Mouse (Mus musculus) stomach, embryonic 16.5 days (tissue): Measurements from ENCODE around the gene Gm11034. TPM values are rescaled to one million over a fixed set of nuclear protein-coding genes. Genes with fewer than 3 reads are reported as not detected.

Source experiments
- ATAC-seq: fragments of 200-750 bp; cut with Nextera tagmentation; 2 replicates; pipeline ENCODE4 v1.8.0; 2017; ENCODE audit warnings: moderate number of reproducible peaks, moderate TSS enrichment; ENCODE audit not compliant: insufficient read depth, low FRiP score
- H3K27ac ChIP-seq: fragments of 300-500 bp; sonication (generic); 2 replicates; pipeline ENCODE4 v1.5.1; 2014; ENCODE audit warnings: low read length
- H3K27me3 ChIP-seq: fragments of 300-500 bp; sonication (generic); 2 replicates; pipeline ENCODE4 v1.6.1; 2014; ENCODE audit warnings: low read length, control low read depth, mixed read lengths; ENCODE audit not compliant: control insufficient read depth, insufficient read depth
- H3K36me3 ChIP-seq: fragments of 300-500 bp; sonication (generic); 2 replicates; pipeline ENCODE4 v1.6.1; 2014; ENCODE audit warnings: low read length; ENCODE audit not compliant: control insufficient read depth, insufficient read depth
- H3K4me1 ChIP-seq: fragments of 300-500 bp; sonication (generic); 2 replicates; pipeline ENCODE4 v1.6.1; 2014; ENCODE audit warnings: low read length, control low read depth, mixed read lengths; ENCODE audit not compliant: control insufficient read depth, insufficient read depth
- H3K4me2 ChIP-seq: fragments of 300-500 bp; sonication (generic); 2 replicates; pipeline ENCODE4 v1.6.1; 2014; ENCODE audit warnings: low read depth, low read length, mixed read lengths
- H3K4me3 ChIP-seq: fragments of 300-500 bp; sonication (generic); replicated peaks from 2 replicates; pipeline ENCODE4 v1.5.1; 2014; ENCODE audit warnings: mild to moderate bottlenecking, low read length
- H3K9ac ChIP-seq: fragments of 300-500 bp; sonication (generic); 2 replicates; pipeline ENCODE4 v1.6.1; 2014; ENCODE audit warnings: low read length
- H3K9me3 ChIP-seq: fragments of 300-500 bp; sonication (generic); replicated peaks from 2 replicates; pipeline ENCODE4 v1.6.1; 2016; ENCODE audit warnings: low read length, control low read depth; ENCODE audit not compliant: control insufficient read depth
- WGBS: fragments of 180-500 bp; shearing (Covaris S2); extraction: QIAGEN DNeasy Blood & Tissue Kit; methylation state at CpG from one replicate; pipeline ENCODE4 v1.1.7; 2014; 5-methylcytosine and 5-hydroxymethylcytosine counted together
- polyA plus RNA-seq: library from polyadenylated mRNA; unstranded; fragments of >200 nt; fragmentation: Nextera tagmentation; extraction: Ambion mirVana; gene quantifications from 2 replicates; pipeline ENCODE4 v1.2.1, GENCODE M21; 2015

The Gm11034 gene
- not detected in 2 replicates for polyA plus RNA-seq

DNA sequence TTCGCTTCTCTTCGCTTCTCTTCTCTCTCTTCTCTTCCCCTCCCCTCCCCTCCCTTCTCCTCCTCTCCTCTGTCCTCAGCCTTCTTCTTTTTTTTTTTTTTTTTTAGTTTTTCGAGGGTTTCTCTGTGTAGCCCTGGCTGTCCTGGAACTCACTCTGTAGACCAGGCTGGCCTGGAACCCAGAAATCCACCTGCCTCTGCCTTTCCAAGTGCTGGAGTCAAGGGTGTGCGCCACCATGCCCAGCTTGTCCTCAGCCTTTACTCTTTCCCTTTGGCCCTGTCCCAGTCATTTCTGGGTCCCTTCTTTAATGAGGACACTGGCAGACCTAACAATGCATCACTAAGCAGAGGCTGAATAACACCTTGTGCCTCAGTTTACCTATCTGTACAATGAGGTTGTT, at the start of gene Gm11034:
Gene Gm11034, minus strand, starts transcription at position 101 of the 400 bp plus-strand sequence.
- no peaks in the 10 kb centered on the region; the same call in 1 of the 2 replicates for H3K27me3 ChIP-seq
- WGBS, result 69% methylated on average over 4 of the region's 4 CpGs
- no peak within 1 kb of the TSS for H3K27ac ChIP-seq
- no peak within 1 kb of the TSS for H3K4me3 ChIP-seq
- H3K9ac ChIP-seq, result no peak within 1 kb of the TSS
- no peaks in the 10 kb centered on the region for H3K36me3 ChIP-seq
- no peak for ATAC-seq
- no peaks in the 10 kb centered on the region for H3K9me3 ChIP-seq
- H3K4me2 ChIP-seq, result no peak within 1 kb of the TSS
- H3K4me1 ChIP-seq, result no peaks in the 10 kb centered on the region

DNA sequence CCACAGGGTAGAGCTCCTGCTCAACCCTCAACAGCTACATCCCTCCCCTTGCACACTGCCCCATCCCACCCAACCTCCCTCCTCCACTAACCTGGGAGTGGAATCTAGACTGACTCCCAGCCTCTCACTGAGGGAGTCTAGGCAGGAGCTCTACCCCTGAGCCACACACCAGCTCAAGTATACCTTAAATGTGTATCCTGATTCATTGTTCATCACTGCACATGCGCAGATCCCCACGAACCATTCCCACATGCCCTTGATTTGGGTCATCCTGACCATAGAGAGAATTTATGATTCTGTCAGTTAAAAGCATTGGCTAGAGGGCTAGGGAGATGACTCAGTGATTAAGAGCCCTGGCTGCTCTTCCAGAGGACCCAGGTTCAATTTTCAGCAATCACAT, 49.3 kb upstream of the Gm11034 start:
- H3K4me1 ChIP-seq, result no peaks in the 10 kb centered on the region
- no peak overlapping the region for H3K9ac ChIP-seq
- no peaks in the 10 kb centered on the region for H3K36me3 ChIP-seq
- no peak for ATAC-seq
- no peaks in the 10 kb centered on the region for H3K27me3 ChIP-seq
- no peaks in the 10 kb centered on the region for H3K9me3 ChIP-seq
- no peak overlapping the region for H3K4me3 ChIP-seq
- no peak overlapping the region for H3K27ac ChIP-seq
- 85% methylated on average over 2 of the region's 2 CpGs for WGBS
- H3K4me2 ChIP-seq, result no peak overlapping the region

DNA sequence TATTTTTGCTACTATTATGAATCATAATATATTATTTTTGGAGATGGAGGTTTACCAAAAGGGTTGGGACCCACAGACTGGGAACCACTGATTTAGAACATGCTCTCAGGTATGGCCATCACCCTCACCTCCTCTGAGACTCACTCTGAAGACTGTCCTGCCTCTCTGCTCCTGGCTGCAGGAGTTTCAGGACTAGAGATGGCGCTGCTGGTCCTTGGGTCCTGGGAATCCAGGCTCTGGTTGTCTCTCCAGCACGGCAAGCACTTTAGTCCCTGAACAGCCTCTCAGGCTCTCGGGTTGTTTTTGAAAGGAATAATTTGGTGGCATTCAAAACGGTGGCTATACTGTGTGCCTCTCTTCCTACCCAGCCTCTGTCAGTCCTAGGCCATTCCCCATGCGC, 48.4 kb upstream of the Gm11034 start:
- no peaks in the 10 kb centered on the region for H3K4me1 ChIP-seq
- H3K27ac ChIP-seq, result no peak overlapping the region
- no peaks in the 10 kb centered on the region for H3K9me3 ChIP-seq
- 51% methylated on average over 5 of the region's 5 CpGs for WGBS
- no peaks in the 10 kb centered on the region for H3K36me3 ChIP-seq
- no peak overlapping the region for H3K4me2 ChIP-seq
- H3K9ac ChIP-seq, result no peak overlapping the region
- ATAC-seq, result no peak
- H3K27me3 ChIP-seq, result no peaks in the 10 kb centered on the region
- no peak overlapping the region for H3K4me3 ChIP-seq

DNA sequence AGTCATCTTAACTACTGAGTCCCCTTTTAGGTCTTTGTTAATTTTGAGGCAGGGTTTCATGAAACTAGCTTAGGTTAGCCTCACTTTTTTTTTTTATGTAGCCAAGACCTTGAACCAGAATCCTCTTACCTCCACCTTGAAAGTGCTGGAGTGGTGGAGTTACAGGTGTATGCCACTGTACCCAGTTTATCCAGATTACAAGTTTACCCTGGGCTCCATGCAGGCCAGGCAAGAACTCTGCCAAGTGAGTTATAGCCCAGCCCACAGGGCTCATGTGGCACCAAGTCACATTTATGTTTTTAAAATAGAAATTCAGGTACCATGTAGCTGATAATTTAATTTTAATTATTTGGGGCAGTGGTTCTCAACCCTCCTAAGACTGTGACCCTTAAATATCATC, 48.0 kb upstream of the Gm11034 start:
- Histone ChIP-seq H3K27ac (no peak overlapping the region), H3K4me2 (no peak overlapping the region), H3K4me3 (no peak overlapping the region), H3K9ac (no peak overlapping the region), H3K36me3 (no peaks in the 10 kb centered on the region), H3K9me3 (no peaks in the 10 kb centered on the region), H3K4me1 (no peaks in the 10 kb centered on the region), H3K27me3 (no peaks in the 10 kb centered on the region)
- ATAC-seq, result no peak

DNA sequence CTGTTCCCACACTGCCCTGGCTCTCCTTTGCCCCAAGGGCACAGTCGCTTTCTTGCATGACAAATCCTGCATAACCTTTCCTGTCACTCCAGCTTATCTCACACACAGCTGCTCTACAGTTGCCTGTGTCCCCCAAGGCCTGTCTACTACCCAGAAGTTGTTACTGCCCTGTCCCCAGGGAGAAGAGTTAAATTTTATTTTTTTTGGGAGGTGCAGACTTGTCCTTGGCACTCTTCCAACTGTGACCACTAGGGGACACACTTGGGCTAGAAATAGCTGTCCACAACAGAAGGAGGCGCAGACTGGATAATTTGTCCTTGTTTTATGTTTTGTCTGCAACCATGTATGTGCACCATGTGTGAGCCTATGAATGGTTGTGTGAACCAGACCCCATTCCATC, 47.6 kb upstream of the Gm11034 start:
- ATAC-seq, result peak; percentile 42; the same call in 1 of the 2 replicates
- Histone ChIP-seq H3K4me1 (no peaks in the 10 kb centered on the region), H3K27ac (no peak overlapping the region), H3K27me3 (no peaks in the 10 kb centered on the region), H3K9ac (no peak overlapping the region), H3K36me3 (no peaks in the 10 kb centered on the region), H3K4me2 (no peak overlapping the region), H3K9me3 (no peaks in the 10 kb centered on the region), H3K4me3 (no peak overlapping the region)
- WGBS, result 35% methylated on average over 2 of the region's 2 CpGs

DNA sequence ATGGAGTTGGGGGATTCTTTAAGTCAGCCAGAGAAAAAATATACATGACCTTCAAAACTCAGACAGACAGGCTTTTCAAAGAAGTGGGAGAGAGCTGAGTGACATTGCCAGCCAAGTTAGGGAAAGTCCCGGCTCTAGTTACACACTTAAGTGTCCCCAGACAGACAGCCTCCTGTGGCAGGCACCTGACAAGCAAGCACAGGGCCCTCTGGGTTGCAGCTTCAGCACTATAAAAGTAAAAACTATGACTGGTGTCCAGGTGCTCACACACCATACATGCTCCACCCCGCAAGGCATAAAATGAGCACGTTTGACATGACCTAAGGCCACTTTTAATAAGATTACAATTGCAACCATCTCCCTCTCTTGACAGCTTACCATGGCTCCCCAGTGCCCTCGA, 47.1 kb upstream of the Gm11034 start:
- WGBS, result 64% methylated on average over 4 of the region's 4 CpGs
- Histone ChIP-seq H3K27me3 (no peaks in the 10 kb centered on the region), H3K36me3 (no peaks in the 10 kb centered on the region), H3K4me2 (no peak overlapping the region), H3K9ac (no peak overlapping the region), H3K4me1 (no peaks in the 10 kb centered on the region), H3K4me3 (no peak overlapping the region), H3K9me3 (no peaks in the 10 kb centered on the region), H3K27ac (no peak overlapping the region)
- no peak for ATAC-seq

DNA sequence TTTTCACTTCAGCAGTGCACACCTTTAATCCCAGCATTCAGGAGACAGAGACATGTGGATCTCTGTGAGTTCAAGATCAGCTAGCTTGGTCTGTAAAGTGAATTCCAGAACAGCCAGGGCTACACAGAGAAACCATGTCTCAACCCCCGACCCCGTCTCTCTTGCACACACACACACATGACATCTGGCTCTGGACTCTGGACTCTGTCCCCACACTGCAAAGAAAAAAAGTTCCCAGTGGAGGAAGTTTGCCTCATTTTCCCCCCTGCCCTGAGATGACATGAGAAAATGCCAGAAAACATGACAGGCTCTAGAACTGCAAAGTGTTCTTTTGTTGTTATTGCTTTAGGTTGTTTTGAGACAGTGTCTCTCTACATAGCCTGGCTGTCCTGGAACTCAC, 46.4 kb upstream of the Gm11034 start:
- no peak overlapping the region for H3K27ac ChIP-seq
- WGBS, result 48% methylated on average over 2 of the region's 2 CpGs
- H3K4me2 ChIP-seq, result no peak overlapping the region
- H3K36me3 ChIP-seq, result no peaks in the 10 kb centered on the region
- no peaks in the 10 kb centered on the region for H3K9me3 ChIP-seq
- no peak for ATAC-seq
- H3K4me3 ChIP-seq, result no peak overlapping the region
- no peak overlapping the region for H3K9ac ChIP-seq
- no peaks in the 10 kb centered on the region for H3K27me3 ChIP-seq
- no peaks in the 10 kb centered on the region for H3K4me1 ChIP-seq

DNA sequence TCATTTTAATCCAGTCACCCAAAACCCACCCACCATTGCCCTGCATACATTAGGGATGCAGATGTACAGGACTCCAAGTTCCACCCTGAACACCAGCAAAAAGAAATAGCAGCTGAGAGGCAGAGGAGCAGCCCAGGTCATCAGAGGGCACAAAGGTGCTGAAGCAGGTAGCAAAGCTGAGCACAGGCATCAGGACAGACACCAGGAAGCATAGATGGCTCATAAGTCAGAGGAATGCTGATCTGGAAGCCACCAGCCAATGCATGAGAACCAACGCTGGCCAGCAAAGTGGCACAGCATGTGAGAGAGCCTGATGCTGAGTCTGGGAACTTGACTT, 44.4 kb upstream of the Gm11034 start:
- H3K27ac ChIP-seq, result no peak overlapping the region
- H3K27me3 ChIP-seq, result no peaks in the 10 kb centered on the region
- no peaks in the 10 kb centered on the region for H3K36me3 ChIP-seq
- H3K9ac ChIP-seq, result no peak overlapping the region
- WGBS, result 76% methylated on average over 1 of the region's 1 CpGs
- H3K9me3 ChIP-seq, result no peaks in the 10 kb centered on the region
- no peak overlapping the region for H3K4me3 ChIP-seq
- ATAC-seq, result no peak
- H3K4me1 ChIP-seq, result no peaks in the 10 kb centered on the region
- H3K4me2 ChIP-seq, result no peak overlapping the region

DNA sequence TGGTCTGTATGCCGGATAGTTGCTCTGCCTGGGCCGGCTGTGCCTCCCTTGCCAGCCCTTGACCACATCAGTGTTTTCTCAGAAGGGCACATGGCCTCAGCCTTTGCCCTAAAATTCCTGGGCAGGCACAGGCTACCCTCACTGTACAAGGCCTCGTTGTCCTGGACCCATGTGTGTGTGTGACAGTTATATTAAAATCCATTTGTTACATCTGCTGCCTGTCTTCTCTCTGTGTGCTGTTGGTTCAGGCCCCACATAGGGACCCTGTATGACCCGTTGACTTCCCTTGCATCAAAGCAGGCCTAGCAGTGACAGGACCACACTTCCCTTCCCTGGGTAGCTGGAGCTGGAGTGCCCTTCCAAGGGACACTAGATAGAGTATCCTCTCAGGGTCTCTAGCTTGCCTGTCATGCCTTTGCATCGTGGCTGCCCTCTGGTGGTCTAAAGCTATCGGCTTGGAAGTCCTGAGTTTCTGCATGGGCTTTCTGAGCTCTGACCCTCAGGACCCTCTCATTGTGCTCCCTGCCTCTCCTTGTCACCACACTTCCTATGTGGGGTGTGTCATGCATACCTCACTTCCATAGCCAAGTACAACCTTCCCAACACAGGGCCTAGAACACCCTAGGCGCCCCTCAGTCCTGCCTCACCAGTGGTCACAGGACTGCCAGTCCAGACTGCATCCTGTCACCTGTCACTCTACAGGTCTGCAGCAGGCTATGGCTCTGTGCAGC, 43.9 kb upstream of the Gm11034 start:
- Histone ChIP-seq H3K4me1 (no peaks in the 10 kb centered on the region), H3K27me3 (no peaks in the 10 kb centered on the region), H3K4me3 (no peak overlapping the region), H3K36me3 (0 out of 2 replicates have a peak, but pooled peaks cover under 1% of the 10 kb centered on the region), H3K4me2 (no peak overlapping the region), H3K27ac (no peak overlapping the region), H3K9ac (no peak overlapping the region), H3K9me3 (no peaks in the 10 kb centered on the region)
- WGBS, result 49% methylated on average over 7 of the region's 7 CpGs
- ATAC-seq, result 0 out of 2 replicates have a peak, but pooled peaks have one; percentile 7
